Mouse (Mus musculus): Measurements from ENCODE around the gene Prss32. TPM values are rescaled to one million over a fixed set of nuclear protein-coding genes. Genes with fewer than 3 reads are reported as not detected.

Gene Prss32
- polyA plus RNA-seq (2014; fragmentation: Nextera tagmentation; extraction: Ambion mirVana): not detected in 2 replicates

- Histone ChIP-seq H3K27me3 (ENCODE audit: control insufficient read depth, insufficient read depth, low read length) (no peaks in the 10 kb centered on the region), H3K9me3 (ENCODE audit: control insufficient read depth, low read length) (no peaks in the 10 kb centered on the region), H3K4me3 (ENCODE audit: low read depth, low read length) (0 out of 2 replicates have a peak within 1 kb of the TSS, but pooled peaks have one; percentile 1), H3K9ac (ENCODE audit: low read length) (no peak within 1 kb of the TSS), H3K4me1 (ENCODE audit: control insufficient read depth, insufficient read depth, low read length) (no peaks in the 10 kb centered on the region), H3K27ac (ENCODE audit: low read depth, low read length) (no peak within 1 kb of the TSS), H3K4me2 (peak within 1 kb of the TSS; percentile 20; the same call in 1 of the 2 replicates), H3K36me3 (ENCODE audit: control insufficient read depth, insufficient read depth, low read length) (no peaks in the 10 kb centered on the region)
- 13% methylated on average over 19 of the region's 19 CpGs for WGBS
- ATAC-seq (ENCODE audit: low FRiP score) (peak; percentile 50; the same call in 1 of the 2 replicates), DNase-seq (ENCODE audit: low spot score, missing footprints) (peak; percentile 89)
Measured at GRCm38 (mm10) chr17:23843812-23844273, at the start of gene Prss32, which contains the start of gene Prss41. Gene Prss32 (plus strand): TSS chr17:23843855. Gene Prss41 (minus strand): TSS chr17:23844172.

- Histone ChIP-seq H3K36me3 (ENCODE audit: control insufficient read depth, insufficient read depth, low read length) (no peaks in the 10 kb centered on the region), H3K27ac (ENCODE audit: low read depth, low read length) (no peak overlapping the region), H3K27me3 (ENCODE audit: control insufficient read depth, insufficient read depth, low read length) (no peaks in the 10 kb centered on the region), H3K4me1 (ENCODE audit: control insufficient read depth, insufficient read depth, low read length) (peaks cover 7% of the 10 kb centered on the region), H3K4me3 (ENCODE audit: low read depth, low read length) (no peak overlapping the region), H3K9ac (ENCODE audit: low read length) (no peak overlapping the region), H3K4me2 (no peak overlapping the region), H3K9me3 (ENCODE audit: control insufficient read depth, low read length) (no peaks in the 10 kb centered on the region)
- 97% methylated on average over 8 of the region's 8 CpGs for WGBS
- ATAC-seq (ENCODE audit: low FRiP score): no peak
- peak; percentile 45 for DNase-seq (ENCODE audit: low spot score, missing footprints)
Measured at GRCm38 (mm10) chr17:23795323-23795722, 48.3 kb upstream of the Prss32 start.

- no peak overlapping the region for H3K9ac ChIP-seq (ENCODE audit: low read length)
- no peaks in the 10 kb centered on the region for H3K36me3 ChIP-seq (ENCODE audit: control insufficient read depth, insufficient read depth, low read length)
- H3K4me1 ChIP-seq (ENCODE audit: control insufficient read depth, insufficient read depth, low read length): no peaks in the 10 kb centered on the region
- no peak overlapping the region for H3K4me3 ChIP-seq (ENCODE audit: low read depth, low read length)
- H3K9me3 ChIP-seq (ENCODE audit: control insufficient read depth, low read length): no peaks in the 10 kb centered on the region
- ATAC-seq (ENCODE audit: low FRiP score) (no peak), DNase-seq (ENCODE audit: low spot score, missing footprints) (peak; percentile 64)
- 79% methylated on average over 7 of the region's 7 CpGs for WGBS
- no peak overlapping the region for H3K27ac ChIP-seq (ENCODE audit: low read depth, low read length)
- H3K27me3 ChIP-seq (ENCODE audit: control insufficient read depth, insufficient read depth, low read length): no peaks in the 10 kb centered on the region
- no peak overlapping the region for H3K4me2 ChIP-seq
Measured at GRCm38 (mm10) chr17:23797316-23797715, 46.3 kb upstream of the Prss32 start.

- Histone ChIP-seq H3K4me2 (no peak overlapping the region), H3K9me3 (ENCODE audit: control insufficient read depth, low read length) (no peaks in the 10 kb centered on the region), H3K36me3 (ENCODE audit: control insufficient read depth, insufficient read depth, low read length) (no peaks in the 10 kb centered on the region; the same call in 1 of the 2 replicates), H3K4me3 (ENCODE audit: low read depth, low read length) (no peak overlapping the region), H3K27ac (ENCODE audit: low read depth, low read length) (no peak overlapping the region), H3K9ac (ENCODE audit: low read length) (no peak overlapping the region), H3K27me3 (ENCODE audit: control insufficient read depth, insufficient read depth, low read length) (no peaks in the 10 kb centered on the region), H3K4me1 (ENCODE audit: control insufficient read depth, insufficient read depth, low read length) (peaks cover 12% of the 10 kb centered on the region)
- no peak for ATAC-seq (ENCODE audit: low FRiP score)
- WGBS: 91% methylated on average over 10 of the region's 10 CpGs
- DNase-seq (ENCODE audit: low spot score, missing footprints): peak; percentile 74
Measured at GRCm38 (mm10) chr17:23801627-23802026, 42.0 kb upstream of the Prss32 start.

- peaks cover 14% of the 10 kb centered on the region for H3K4me1 ChIP-seq (ENCODE audit: control insufficient read depth, insufficient read depth, low read length)
- DNase-seq (ENCODE audit: low spot score, missing footprints): peak; percentile 99
- peak; percentile 98 for ATAC-seq (ENCODE audit: low FRiP score)
Measured at GRCm38 (mm10) chr17:23802746-23803365, 40.8 kb upstream of the Prss32 start.

GRCm38 (mm10) chr17:23803366-23804041 is 40.2 kb upstream of the Prss32 start:
- Histone ChIP-seq H3K4me1 (ENCODE audit: control insufficient read depth, insufficient read depth, low read length) (peaks cover 14% of the 10 kb centered on the region), H3K4me3 (ENCODE audit: low read depth, low read length) (peak overlapping the region; percentile 99), H3K27me3 (ENCODE audit: control insufficient read depth, insufficient read depth, low read length) (no peaks in the 10 kb centered on the region), H3K9ac (ENCODE audit: low read length) (peak overlapping the region; percentile 98), H3K36me3 (ENCODE audit: control insufficient read depth, insufficient read depth, low read length) (peaks cover 9% of the 10 kb centered on the region), H3K9me3 (ENCODE audit: control insufficient read depth, low read length) (no peaks in the 10 kb centered on the region), H3K27ac (ENCODE audit: low read depth, low read length) (peak overlapping the region; percentile 90), H3K4me2 (peak overlapping the region; percentile 95)
- ATAC-seq (ENCODE audit: low FRiP score) (peak; percentile 81), DNase-seq (ENCODE audit: low spot score, missing footprints) (peak; percentile 99)
- WGBS: 1% methylated on average over 68 of the region's 83 CpGs

More at GRCm38 (mm10) chr17:23802746-23803365, 40.8 kb upstream of the Prss32 start:
- H3K9me3 ChIP-seq (ENCODE audit: control insufficient read depth, low read length): no peaks in the 10 kb centered on the region
- H3K36me3 ChIP-seq (ENCODE audit: control insufficient read depth, insufficient read depth, low read length): peaks cover 5% of the 10 kb centered on the region
- peak overlapping the region; percentile 90 for H3K27ac ChIP-seq (ENCODE audit: low read depth, low read length)
- peak overlapping the region; percentile 99 for H3K4me3 ChIP-seq (ENCODE audit: low read depth, low read length)
- peak overlapping the region; percentile 95 for H3K4me2 ChIP-seq
- no peaks in the 10 kb centered on the region for H3K27me3 ChIP-seq (ENCODE audit: control insufficient read depth, insufficient read depth, low read length)
- under 1% methylated on average over 59 of the region's 60 CpGs for WGBS
- peak overlapping the region; percentile 98 for H3K9ac ChIP-seq (ENCODE audit: low read length)

- WGBS: 7% methylated on average over 8 of the region's 8 CpGs
- Histone ChIP-seq H3K27me3 (ENCODE audit: control insufficient read depth, insufficient read depth, low read length) (no peaks in the 10 kb centered on the region), H3K27ac (ENCODE audit: low read depth, low read length) (no peak overlapping the region), H3K9ac (ENCODE audit: low read length) (peak overlapping the region; percentile 98), H3K4me1 (ENCODE audit: control insufficient read depth, insufficient read depth, low read length) (peaks cover 14% of the 10 kb centered on the region), H3K36me3 (ENCODE audit: control insufficient read depth, insufficient read depth, low read length) (peaks cover 15% of the 10 kb centered on the region), H3K9me3 (ENCODE audit: control insufficient read depth, low read length) (no peaks in the 10 kb centered on the region), H3K4me2 (peak overlapping the region; percentile 95), H3K4me3 (ENCODE audit: low read depth, low read length) (peak overlapping the region; percentile 99)
- ATAC-seq (ENCODE audit: low FRiP score) (no peak), DNase-seq (ENCODE audit: low spot score, missing footprints) (peak; percentile 82)
Measured at GRCm38 (mm10) chr17:23804426-23805085, 39.1 kb upstream of the Prss32 start.

GRCm38 (mm10) chr17:23806867-23807266 is 36.8 kb upstream of the Prss32 start:
- ATAC-seq (ENCODE audit: low FRiP score) (no peak), DNase-seq (ENCODE audit: low spot score, missing footprints) (no peak)
- no peak overlapping the region for H3K4me2 ChIP-seq
- WGBS: 91% methylated on average over 25 of the region's 25 CpGs
- peaks cover 14% of the 10 kb centered on the region for H3K4me1 ChIP-seq (ENCODE audit: control insufficient read depth, insufficient read depth, low read length)
- H3K9ac ChIP-seq (ENCODE audit: low read length): no peak overlapping the region
- H3K27me3 ChIP-seq (ENCODE audit: control insufficient read depth, insufficient read depth, low read length): no peaks in the 10 kb centered on the region
- no peak overlapping the region for H3K27ac ChIP-seq (ENCODE audit: low read depth, low read length)
- no peak overlapping the region; the same call in 1 of the 2 replicates for H3K4me3 ChIP-seq (ENCODE audit: low read depth, low read length)
- H3K36me3 ChIP-seq (ENCODE audit: control insufficient read depth, insufficient read depth, low read length): peaks cover 25% of the 10 kb centered on the region
- H3K9me3 ChIP-seq (ENCODE audit: control insufficient read depth, low read length): no peaks in the 10 kb centered on the region

All from midbrain, embryonic 11.5 days (tissue).